Mouse (Mus musculus): ENCODE measurements around the gene Cox8b. TPM values are rescaled to one million over a fixed set of nuclear protein-coding genes. Genes with fewer than 3 reads are reported as not detected.

Cox8b gene
- polyA plus RNA-seq, 1 experiment from 2014 or later, result 1.0 TPM

- DNase-seq (ENCODE audit: low spot score) (no peak), ATAC-seq (ENCODE audit: insufficient number of reproducible peaks, low FRiP score, low TSS enrichment, low read depth) (no peak)
- no peak overlapping the region for H3K9ac ChIP-seq (ENCODE audit: low read length)
- WGBS, result 25% methylated on average over 22 of the region's 22 CpGs
- H3K36me3 ChIP-seq (ENCODE audit: control insufficient read depth, insufficient read depth, low read length), result no peaks in the 10 kb centered on the region
- H3K9me3 ChIP-seq (ENCODE audit: control insufficient read depth, low read length), result no peaks in the 10 kb centered on the region
- H3K4me1 ChIP-seq (ENCODE audit: control insufficient read depth, insufficient read depth, low read length), result 0 out of 2 replicates have a peak, but pooled peaks cover 5% of the 10 kb centered on the region
- H3K27me3 ChIP-seq (ENCODE audit: control insufficient read depth, insufficient read depth, low read length), result peaks cover 52% of the 10 kb centered on the region
- H3K4me3 ChIP-seq (ENCODE audit: low read depth, low read length), result no peak overlapping the region
- H3K27ac ChIP-seq (replicated peaks; ENCODE audit: low read depth, low read length), result no peak overlapping the region
- H3K4me2 ChIP-seq (ENCODE audit: low read depth, severe bottlenecking), result no peak overlapping the region
These were observed 21.2 kb upstream of the Cox8b start for GRCm38 (mm10) chr7:140921225-140921975.

- DNase-seq (ENCODE audit: low spot score) (no peak), ATAC-seq (ENCODE audit: insufficient number of reproducible peaks, low FRiP score, low TSS enrichment, low read depth) (no peak)
- Histone ChIP-seq H3K4me3 (ENCODE audit: low read depth, low read length) (no peak within 1 kb of the TSS), H3K27ac (replicated peaks; ENCODE audit: low read depth, low read length) (no peak within 1 kb of the TSS), H3K4me2 (ENCODE audit: low read depth, severe bottlenecking) (no peak within 1 kb of the TSS), H3K9ac (ENCODE audit: low read length) (no peak within 1 kb of the TSS), H3K9me3 (ENCODE audit: control insufficient read depth, low read length) (no peaks in the 10 kb centered on the region), H3K4me1 (ENCODE audit: control insufficient read depth, insufficient read depth, low read length) (0 out of 2 replicates have a peak, but pooled peaks cover 5% of the 10 kb centered on the region), H3K36me3 (ENCODE audit: control insufficient read depth, insufficient read depth, low read length) (no peaks in the 10 kb centered on the region), H3K27me3 (ENCODE audit: control insufficient read depth, insufficient read depth, low read length) (peaks cover 52% of the 10 kb centered on the region)
- 78% methylated on average over 8 of the region's 8 CpGs for WGBS
These were observed 20.3 kb upstream of the Cox8b start, which contains the start of gene Nlrp6 for GRCm38 (mm10) chr7:140920418-140921029. TSS of gene Nlrp6 (plus strand) at chr7:140920902.

GRCm38 (mm10) chr7:140919911-140920310 lies 19.7 kb upstream of the Cox8b start:
- Histone ChIP-seq H3K4me2 (ENCODE audit: low read depth, severe bottlenecking) (no peak overlapping the region), H3K9me3 (ENCODE audit: control insufficient read depth, low read length) (no peaks in the 10 kb centered on the region), H3K4me3 (ENCODE audit: low read depth, low read length) (no peak overlapping the region), H3K27me3 (ENCODE audit: control insufficient read depth, insufficient read depth, low read length) (peaks cover 50% of the 10 kb centered on the region), H3K9ac (ENCODE audit: low read length) (no peak overlapping the region), H3K27ac (replicated peaks; ENCODE audit: low read depth, low read length) (no peak overlapping the region), H3K4me1 (ENCODE audit: control insufficient read depth, insufficient read depth, low read length) (0 out of 2 replicates have a peak, but pooled peaks cover 5% of the 10 kb centered on the region), H3K36me3 (ENCODE audit: control insufficient read depth, insufficient read depth, low read length) (no peaks in the 10 kb centered on the region)
- WGBS, result 75% methylated on average over 4 of the region's 4 CpGs
- ATAC-seq (ENCODE audit: insufficient number of reproducible peaks, low FRiP score, low TSS enrichment, low read depth), result no peak
- no peak for DNase-seq (ENCODE audit: low spot score)

- H3K9ac ChIP-seq (ENCODE audit: low read length), result no peak overlapping the region
- no peaks in the 10 kb centered on the region for H3K27me3 ChIP-seq (ENCODE audit: control insufficient read depth, insufficient read depth, low read length)
- no peak overlapping the region for H3K4me3 ChIP-seq (ENCODE audit: low read depth, low read length)
- H3K27ac ChIP-seq (replicated peaks; ENCODE audit: low read depth, low read length), result no peak overlapping the region
- DNase-seq (ENCODE audit: low spot score) (no peak), ATAC-seq (ENCODE audit: insufficient number of reproducible peaks, low FRiP score, low TSS enrichment, low read depth) (no peak)
- no peaks in the 10 kb centered on the region for H3K36me3 ChIP-seq (ENCODE audit: control insufficient read depth, insufficient read depth, low read length)
- no peaks in the 10 kb centered on the region for H3K4me1 ChIP-seq (ENCODE audit: control insufficient read depth, insufficient read depth, low read length)
- H3K4me2 ChIP-seq (ENCODE audit: low read depth, severe bottlenecking), result no peak overlapping the region
- 83% methylated on average over 8 of the region's 8 CpGs for whole genome bisulfite sequencing
- H3K9me3 ChIP-seq (ENCODE audit: control insufficient read depth, low read length), result no peaks in the 10 kb centered on the region
These were observed 13.9 kb upstream of the Cox8b start for GRCm38 (mm10) chr7:140914031-140914690.

GRCm38 (mm10) chr7:140912846-140913482 lies 12.7 kb upstream of the Cox8b start:
- Histone ChIP-seq H3K36me3 (ENCODE audit: control insufficient read depth, insufficient read depth, low read length) (no peaks in the 10 kb centered on the region), H3K27ac (replicated peaks; ENCODE audit: low read depth, low read length) (no peak overlapping the region), H3K9ac (ENCODE audit: low read length) (no peak overlapping the region), H3K4me1 (ENCODE audit: control insufficient read depth, insufficient read depth, low read length) (no peaks in the 10 kb centered on the region; the same call in 1 of the 2 replicates), H3K27me3 (ENCODE audit: control insufficient read depth, insufficient read depth, low read length) (no peaks in the 10 kb centered on the region), H3K9me3 (ENCODE audit: control insufficient read depth, low read length) (no peaks in the 10 kb centered on the region), H3K4me3 (ENCODE audit: low read depth, low read length) (no peak overlapping the region), H3K4me2 (ENCODE audit: low read depth, severe bottlenecking) (no peak overlapping the region)
- 75% methylated on average over 5 of the region's 5 CpGs for WGBS
- DNase-seq (ENCODE audit: low spot score), result no peak
- no peak for ATAC-seq (ENCODE audit: insufficient number of reproducible peaks, low FRiP score, low TSS enrichment, low read depth)

- H3K9me3 ChIP-seq (ENCODE audit: control insufficient read depth, low read length), result no peaks in the 10 kb centered on the region
- DNase-seq (ENCODE audit: low spot score), result no peak
- ATAC-seq (ENCODE audit: insufficient number of reproducible peaks, low FRiP score, low TSS enrichment, low read depth), result no peak
- no peaks in the 10 kb centered on the region for H3K36me3 ChIP-seq (ENCODE audit: control insufficient read depth, insufficient read depth, low read length)
- no peaks in the 10 kb centered on the region for H3K27me3 ChIP-seq (ENCODE audit: control insufficient read depth, insufficient read depth, low read length)
- H3K4me3 ChIP-seq (ENCODE audit: low read depth, low read length), result no peak overlapping the region
- WGBS, result 65% methylated on average over 3 of the region's 3 CpGs
- no peak overlapping the region for H3K27ac ChIP-seq (replicated peaks; ENCODE audit: low read depth, low read length)
- no peaks in the 10 kb centered on the region; the same call in 1 of the 2 replicates for H3K4me1 ChIP-seq (ENCODE audit: control insufficient read depth, insufficient read depth, low read length)
- no peak overlapping the region for H3K9ac ChIP-seq (ENCODE audit: low read length)
- H3K4me2 ChIP-seq (ENCODE audit: low read depth, severe bottlenecking), result no peak overlapping the region
These were observed 12.0 kb upstream of the Cox8b start for GRCm38 (mm10) chr7:140912293-140912692.

- WGBS, result under 1% methylated on average over 19 of the region's 19 CpGs
- ATAC-seq (ENCODE audit: insufficient number of reproducible peaks, low FRiP score, low TSS enrichment, low read depth), result peak; percentile 81; the same call in 1 of the 2 replicates
- no peak overlapping the region for H3K27ac ChIP-seq (replicated peaks; ENCODE audit: low read depth, low read length)
- H3K9ac ChIP-seq (ENCODE audit: low read length), result peak overlapping the region; percentile 38; the same call in 1 of the 2 replicates
- H3K4me2 ChIP-seq (ENCODE audit: low read depth, severe bottlenecking), result peak overlapping the region; percentile 62
- H3K27me3 ChIP-seq (ENCODE audit: control insufficient read depth, insufficient read depth, low read length), result no peaks in the 10 kb centered on the region
- peak overlapping the region; percentile 33 for H3K4me3 ChIP-seq (ENCODE audit: low read depth, low read length)
- peak; percentile 92 for DNase-seq (ENCODE audit: low spot score)
- no peaks in the 10 kb centered on the region for H3K36me3 ChIP-seq (ENCODE audit: control insufficient read depth, insufficient read depth, low read length)
- no peaks in the 10 kb centered on the region; the same call in 1 of the 2 replicates for H3K4me1 ChIP-seq (ENCODE audit: control insufficient read depth, insufficient read depth, low read length)
- H3K9me3 ChIP-seq (ENCODE audit: control insufficient read depth, low read length), result no peaks in the 10 kb centered on the region
These were observed 8.4 kb upstream of the Cox8b start for GRCm38 (mm10) chr7:140908634-140909107.

GRCm38 (mm10) chr7:140908181-140908580 lies 7.9 kb upstream of the Cox8b start:
- 55% methylated on average over 7 of the region's 7 CpGs for WGBS
- H3K9me3 ChIP-seq (ENCODE audit: control insufficient read depth, low read length), result no peaks in the 10 kb centered on the region
- H3K9ac ChIP-seq (ENCODE audit: low read length), result no peak overlapping the region
- peaks cover 3% of the 10 kb centered on the region; the same call in 1 of the 2 replicates for H3K4me1 ChIP-seq (ENCODE audit: control insufficient read depth, insufficient read depth, low read length)
- no peak overlapping the region for H3K4me3 ChIP-seq (ENCODE audit: low read depth, low read length)
- H3K27ac ChIP-seq (replicated peaks; ENCODE audit: low read depth, low read length), result no peak overlapping the region
- no peak overlapping the region for H3K4me2 ChIP-seq (ENCODE audit: low read depth, severe bottlenecking)
- no peaks in the 10 kb centered on the region for H3K27me3 ChIP-seq (ENCODE audit: control insufficient read depth, insufficient read depth, low read length)
- no peaks in the 10 kb centered on the region for H3K36me3 ChIP-seq (ENCODE audit: control insufficient read depth, insufficient read depth, low read length)
- DNase-seq (ENCODE audit: low spot score) (no peak), ATAC-seq (ENCODE audit: insufficient number of reproducible peaks, low FRiP score, low TSS enrichment, low read depth) (peak; percentile 9; the same call in 1 of the 2 replicates)

Data from limb, embryonic 11.5 days (tissue).